Mouse (Mus musculus): ENCODE data around the gene Cenpv.

DNA sequence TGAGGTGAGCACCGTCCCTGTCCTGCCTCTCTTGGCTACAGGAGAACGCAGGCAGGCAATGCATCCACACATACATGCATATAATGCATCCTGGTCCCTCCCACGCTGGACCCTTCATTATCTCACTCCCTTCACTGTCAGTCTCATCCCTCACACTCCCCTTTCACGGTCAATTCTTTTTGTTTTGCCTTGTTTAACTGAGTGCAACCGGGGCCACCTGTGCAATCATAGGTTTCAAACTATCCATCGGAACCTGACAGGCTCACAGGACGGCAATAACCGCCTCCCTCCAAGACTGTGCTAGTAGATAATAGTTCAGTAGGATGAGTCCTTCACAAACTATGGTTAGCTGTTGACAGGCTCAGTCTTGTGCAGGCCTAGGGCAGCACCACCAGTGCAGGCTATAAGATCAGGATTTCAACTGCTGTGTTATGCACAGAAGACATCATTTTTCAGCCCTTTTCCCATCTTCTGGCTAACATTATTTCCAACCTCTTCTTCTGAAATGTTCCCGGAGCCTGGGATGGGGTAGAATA is 45.7 kb upstream of the Cenpv start:
- no peak for TF ChIP-seq POLR2A (IDR thresholded peaks at IDR 0.05; ENCODE audit: borderline replicate concordance, extremely low read depth, low read depth, low read length)
- TF ChIP-seq CTCF (IDR thresholded peaks at IDR 0.05; ENCODE audit: insufficient read depth, low read length), result no peak

All from lung, adult 2 months (tissue).